Mouse (Mus musculus) CD8-positive naive resting alpha-beta T cell, adult 2 months (primary cell): ENCODE measurements around the gene Zic5.

Experiments used
- DNase-seq, 2 experiments: peaks; one replicate each; pipeline ENCODE4 v3.0.0; 2022; ENCODE audit warnings: low read depth in 2 of 2, low spot score in 2 of 2

The Zic5 gene

DNA sequence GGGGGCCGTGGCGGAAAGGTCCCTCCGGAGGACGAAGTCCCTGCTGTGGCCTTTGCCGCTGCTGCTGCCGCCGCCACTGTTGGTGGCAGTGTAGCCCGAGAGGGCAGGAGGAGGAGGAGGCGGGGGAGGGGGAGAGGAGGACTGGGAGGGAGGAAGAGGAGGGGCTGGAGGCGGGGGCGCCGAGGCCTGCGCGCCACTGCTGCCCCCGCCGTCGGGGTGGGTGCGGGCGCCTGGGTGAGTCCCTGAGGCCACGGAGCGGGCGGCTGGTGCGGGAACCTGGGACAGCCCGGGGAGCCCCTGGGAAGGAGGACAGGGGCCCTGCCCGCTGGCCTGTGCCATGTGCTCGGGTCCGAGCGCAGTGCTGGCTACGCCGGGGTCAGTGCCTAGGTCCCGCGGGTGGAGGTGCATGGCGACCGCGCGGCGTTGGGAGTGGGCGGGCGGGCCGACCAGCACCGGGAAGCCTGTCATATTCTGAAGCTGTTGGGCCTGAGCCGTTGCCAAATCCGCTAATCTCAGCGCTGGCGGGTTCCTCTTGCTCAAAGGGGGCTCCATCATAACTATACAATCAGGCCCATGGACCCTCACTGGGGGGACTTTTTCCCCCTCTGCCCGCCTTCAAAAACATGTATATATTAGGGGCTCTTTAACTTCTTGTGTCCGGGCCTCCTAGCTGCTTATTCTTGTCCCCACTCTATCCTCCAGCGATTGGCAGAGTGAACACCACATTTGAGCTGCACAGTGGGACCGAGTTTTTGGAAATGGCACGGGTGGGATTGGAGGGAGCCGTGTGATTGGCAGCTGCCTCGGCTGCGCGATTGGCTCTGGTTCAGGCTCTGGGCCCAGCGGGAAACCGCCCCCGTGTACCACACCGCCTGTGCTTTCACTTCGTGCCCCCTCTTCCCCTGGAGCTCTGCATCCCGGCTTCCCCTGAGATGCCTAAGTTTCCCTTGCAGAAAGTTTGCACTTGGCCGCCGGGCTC, at the start of gene Zic5:
Gene Zic5 (minus strand): TSS at position 915 of the 979 bp plus-strand sequence.
- DNase-seq = no peak

DNA sequence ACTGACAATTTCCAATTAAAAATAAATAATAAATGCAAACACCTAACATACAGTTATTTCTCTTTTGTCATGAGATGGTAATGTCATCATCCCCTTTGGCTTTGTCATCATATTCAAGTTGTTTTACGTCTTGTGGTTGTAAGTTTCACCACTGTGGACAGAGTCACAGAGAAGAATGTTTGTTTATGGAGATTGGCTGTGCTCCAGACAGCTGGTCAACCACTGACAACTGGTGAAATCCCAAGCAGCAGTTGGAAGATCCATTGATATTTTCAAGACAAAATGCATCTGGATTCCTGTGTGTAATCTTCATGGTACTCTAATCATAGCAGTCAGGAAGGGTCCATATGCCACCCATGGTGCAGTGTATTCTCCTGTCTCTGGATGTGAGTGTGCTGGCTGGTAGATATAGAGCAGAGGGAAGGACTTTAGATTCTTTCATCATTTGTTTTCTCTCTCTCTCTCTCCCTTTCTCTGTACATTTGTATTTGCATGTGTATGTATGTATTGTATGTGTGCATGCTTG, 48.1 kb upstream of the Zic5 start:
- DNase-seq = no peak

DNA sequence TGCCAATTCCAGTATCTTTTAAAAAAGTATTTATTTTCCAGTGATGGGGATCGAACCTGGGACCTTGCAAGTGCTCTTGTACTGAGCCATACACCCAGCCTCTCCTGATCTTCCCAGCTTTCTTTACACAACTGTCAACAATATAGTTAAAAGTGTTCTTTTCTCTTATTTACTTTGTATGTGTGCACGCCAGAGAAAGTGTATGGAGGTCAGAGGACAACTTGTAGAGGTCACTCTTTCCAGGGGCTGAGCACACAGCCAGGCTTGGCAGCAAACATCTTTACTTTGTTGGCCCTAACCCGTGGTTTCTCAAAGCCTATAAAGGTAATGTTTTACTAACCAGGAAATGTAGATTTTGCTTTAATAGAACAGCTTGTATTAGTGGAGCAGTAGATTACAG, 46.0 kb upstream of the Zic5 start:
- no peak for DNase-seq

DNA sequence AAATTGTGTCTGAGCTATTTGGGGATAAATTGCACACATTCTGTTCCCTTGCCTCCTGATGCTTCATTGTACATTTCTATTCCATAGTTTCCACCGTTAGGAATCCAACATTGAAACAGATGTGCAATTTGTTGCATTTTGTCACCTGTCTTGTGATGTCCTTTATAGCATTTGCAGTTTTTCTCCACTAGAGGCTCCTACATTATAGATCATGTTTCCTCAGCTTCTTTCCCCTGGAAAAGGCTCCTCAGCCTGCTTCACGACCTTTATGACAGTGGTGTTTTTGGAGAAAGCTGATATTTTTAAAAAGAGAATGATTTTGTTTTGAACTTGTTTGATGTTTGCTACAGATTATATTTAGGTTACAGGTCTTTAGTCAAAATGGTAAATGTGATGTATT, 43.6 kb upstream of the Zic5 start:
- DNase-seq = no peak

DNA sequence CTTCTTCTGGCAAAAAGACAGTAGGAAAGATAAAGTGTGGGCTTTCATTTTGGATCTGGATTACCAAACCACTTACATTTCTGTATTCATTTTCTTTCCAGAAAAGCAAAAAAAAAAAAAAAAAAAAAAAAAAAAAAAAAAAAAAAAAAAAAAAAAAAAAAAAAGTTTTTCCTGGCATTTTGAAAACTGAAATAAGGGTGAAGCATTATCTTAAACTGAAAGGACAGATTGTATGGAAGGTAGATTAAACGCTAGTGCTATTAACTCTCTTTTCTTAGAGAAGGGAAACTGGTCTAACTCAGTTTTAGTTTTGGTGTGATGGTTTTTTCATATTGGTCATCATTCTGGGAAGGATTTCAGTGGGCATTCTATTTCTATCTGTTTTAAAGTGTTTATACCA, 26.5 kb upstream of the Zic5 start:
- no peak for DNase-seq

DNA sequence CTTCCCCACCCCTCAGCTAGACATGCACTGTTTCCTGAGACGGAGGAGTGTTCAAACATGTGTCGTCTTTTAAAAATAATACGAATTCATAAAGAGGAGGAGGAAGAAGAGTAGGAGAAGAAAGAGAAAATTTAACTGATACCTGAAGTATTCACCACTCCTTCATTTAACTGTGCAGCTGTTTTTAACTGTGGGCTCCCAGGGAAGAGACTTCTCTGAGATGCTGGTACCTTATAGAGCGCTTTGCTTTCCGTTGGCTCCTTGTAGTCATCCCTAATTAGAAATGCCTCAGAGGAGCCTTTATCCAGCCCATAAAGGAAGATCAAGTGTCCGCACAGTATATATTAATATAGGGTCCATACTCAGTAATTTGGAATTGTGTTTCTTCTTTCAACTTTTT, 26.0 kb upstream of the Zic5 start:
- no peak for DNase-seq

DNA sequence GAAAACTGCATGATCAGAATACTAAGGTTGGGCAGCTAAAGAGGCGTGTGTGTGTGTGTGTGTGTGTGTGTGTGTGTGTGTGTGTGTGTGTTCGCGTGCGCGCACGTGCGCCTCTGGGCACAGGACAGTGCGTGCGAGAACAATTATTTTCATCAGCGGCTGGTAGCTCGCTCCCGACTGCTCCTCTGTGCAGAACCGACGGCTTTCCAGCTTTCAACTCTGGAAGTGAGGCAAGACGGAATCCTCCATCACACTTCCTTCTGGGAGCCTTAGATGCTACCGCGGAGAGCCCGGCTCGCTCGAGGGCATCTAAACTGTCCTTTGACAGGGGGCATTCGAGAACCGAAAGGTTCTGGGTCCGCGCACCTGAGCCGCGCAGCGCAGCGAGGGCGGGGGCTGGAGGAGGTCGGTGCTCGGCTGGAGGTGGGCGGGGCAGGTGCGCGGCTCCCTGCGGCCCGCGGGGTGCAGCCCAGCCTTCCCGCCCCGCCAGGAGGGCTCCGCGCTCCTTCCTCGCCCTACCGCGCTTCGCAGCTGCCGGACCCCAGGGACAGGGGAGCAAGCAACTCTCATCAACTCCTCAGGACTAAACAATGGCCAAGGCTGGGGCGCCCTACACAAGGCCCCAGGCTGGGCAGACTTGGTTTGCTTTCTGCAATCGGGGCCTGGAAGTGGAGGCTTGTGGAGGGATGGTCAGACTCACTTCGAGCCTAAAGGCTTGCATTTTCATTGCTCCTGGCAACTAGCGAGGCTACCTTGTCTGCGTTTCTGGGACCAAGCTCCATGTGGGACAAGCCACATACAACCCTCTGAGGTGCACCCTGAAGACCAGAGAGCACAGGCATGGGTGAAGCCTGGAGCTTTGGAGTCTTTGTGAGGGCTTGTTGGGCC, 25.2 kb upstream of the Zic5 start, which contains the start of gene Gm10837:
Gene Gm10837 (plus strand): TSS at position 146 of the 888 bp plus-strand sequence.
- DNase-seq = no peak

DNA sequence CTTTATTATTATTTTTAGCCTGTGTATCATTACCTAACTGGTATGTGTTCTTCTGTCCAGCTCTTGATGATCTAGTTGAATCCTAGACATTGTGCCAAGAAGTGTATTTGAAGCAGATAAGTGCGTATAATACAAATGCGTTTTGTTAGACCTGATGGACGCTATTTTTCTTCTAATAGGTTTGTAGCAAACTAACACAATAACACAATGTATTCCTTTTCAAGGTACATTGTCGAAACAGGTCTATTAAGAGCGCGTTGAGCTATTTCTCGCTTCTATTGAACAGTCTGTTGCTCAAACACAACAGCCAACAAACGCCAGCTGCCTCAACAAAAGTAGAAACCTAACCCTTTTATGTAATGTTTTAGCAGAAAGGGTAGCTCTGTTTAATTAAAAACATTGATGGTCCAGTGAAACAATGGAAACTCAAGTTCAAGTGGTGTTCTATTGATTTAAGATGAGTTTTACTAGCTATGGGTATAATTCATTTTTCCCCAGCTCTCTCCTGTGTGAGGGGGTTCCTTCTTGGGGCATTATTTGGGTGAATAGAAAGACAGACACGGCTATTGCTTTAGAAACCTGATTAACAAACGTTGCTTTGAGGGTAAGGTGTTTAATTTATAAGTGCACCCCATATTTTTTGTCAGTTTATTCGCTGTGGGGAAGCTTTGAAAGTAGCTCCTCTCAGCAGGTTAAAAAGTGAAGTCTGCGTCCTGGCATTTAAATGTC, 24.4 kb upstream of the Zic5 start:
- no peak for DNase-seq

DNA sequence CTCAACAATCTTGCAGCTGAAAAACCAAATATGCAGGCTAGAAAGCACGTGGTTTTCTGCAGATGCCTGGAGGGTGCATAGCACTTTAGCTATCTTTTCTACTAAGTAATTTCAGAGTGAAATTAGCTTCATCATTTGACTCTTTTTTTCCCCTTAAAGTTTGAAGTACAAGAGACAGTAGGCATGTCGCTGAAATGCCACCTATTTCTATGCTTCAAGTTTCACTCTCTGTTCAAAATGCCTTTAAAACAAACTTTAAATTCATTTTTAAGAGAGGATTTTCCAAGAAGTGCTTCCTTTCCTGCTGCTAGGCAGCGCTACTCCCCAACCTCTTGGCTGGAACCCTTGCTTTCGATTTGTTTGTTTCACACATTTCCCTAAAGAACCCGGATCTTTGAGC, 23.6 kb upstream of the Zic5 start:
- no peak for DNase-seq

DNA sequence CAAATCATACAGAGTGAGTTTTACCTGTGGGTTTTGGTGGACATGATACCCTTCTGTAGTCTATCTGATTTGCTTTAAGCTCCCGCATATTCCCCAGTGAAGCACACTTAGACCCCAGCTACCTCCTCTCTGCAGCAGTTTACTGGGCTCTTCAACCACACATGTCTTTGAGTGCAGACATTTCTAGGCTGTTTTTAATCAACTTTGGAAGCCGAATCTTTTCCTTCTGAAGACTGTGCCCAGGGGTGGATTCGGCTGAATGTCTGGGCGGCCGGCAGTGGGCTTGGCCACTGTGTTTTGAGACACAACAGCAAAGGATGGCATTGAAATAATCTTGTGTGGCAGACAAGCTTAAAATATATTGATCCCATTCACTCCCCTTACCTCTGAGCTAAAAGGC, 21.9 kb upstream of the Zic5 start:
- DNase-seq = no peak

DNA sequence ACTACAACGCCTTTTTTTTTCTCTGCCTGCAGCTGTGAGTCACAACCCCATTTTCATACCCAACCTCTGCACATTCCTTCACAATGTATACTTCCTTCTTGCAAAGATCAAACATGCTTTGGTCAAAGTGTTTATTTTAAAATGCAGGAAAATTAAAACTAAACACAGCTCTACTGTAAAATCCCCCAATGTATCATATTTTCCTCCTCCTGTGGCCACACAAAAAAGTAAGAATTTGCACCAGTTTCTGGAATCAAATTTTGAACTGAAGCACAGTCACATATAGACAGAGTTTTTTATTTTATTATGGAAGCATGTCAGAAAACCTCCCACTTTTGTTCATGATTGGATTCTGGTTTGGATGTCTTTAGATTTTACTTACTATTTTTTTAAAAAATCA, 21.1 kb upstream of the Zic5 start:
- no peak for DNase-seq

DNA sequence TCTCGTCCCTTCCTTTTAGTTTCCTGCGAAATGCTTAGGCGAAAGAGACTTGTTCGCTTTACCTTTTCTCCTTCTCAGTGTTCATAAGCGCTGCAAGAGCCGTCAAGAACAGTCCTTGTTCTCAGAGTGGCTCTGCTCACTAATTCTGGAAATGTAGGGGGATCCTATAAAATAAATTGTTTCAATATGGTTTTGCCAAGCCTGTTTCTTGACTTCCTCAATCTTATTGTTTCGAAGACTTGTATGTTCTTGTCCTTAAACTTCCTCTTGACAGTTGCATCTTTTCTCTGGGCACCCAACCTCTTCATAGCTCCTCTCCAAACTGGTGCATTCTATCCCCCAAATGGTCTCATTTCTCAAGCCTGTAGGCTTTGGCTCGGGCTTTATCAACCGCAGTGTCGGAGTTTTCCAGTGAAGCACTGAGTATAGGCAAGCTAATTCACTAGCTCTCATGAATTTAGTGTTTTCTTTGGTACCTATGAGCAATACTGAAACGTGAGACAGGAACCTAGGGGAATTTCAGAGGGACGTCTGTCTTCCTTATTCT, 20.2 kb upstream of the Zic5 start:
- DNase-seq = no peak

DNA sequence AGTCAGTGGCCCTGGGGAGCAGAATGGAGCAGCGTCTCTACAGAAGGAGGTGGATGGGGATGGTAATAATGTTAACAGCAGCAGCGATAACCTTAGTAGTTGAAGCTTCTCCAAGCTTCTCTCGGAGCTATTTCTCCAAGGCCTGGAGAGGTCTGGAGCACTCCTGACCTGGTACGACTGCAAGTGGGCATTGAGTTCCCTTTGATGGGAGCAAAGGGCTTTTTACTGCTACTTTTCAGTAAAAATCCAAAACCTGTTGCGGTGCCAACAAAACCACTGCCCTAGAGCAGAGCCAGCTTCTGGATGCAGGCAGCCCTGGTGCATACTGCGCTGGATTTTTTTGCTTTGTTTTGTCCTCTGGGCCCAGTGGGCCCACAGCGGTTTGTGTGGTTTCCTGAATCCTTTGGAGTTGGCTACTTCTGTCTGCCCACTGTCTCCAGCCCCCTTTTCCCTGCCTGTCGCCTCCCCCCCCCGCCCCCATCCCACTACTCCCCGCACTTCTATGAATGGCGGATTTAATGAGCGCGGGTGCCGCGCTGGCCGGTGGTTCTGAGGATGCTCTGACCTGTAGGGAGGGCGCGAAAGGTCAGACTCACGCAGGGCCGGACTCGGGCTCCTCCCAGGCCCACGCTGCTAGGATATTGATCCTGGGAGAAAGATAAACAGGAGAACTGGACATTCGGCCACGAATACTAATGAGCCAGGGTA, 19.5 kb upstream of the Zic5 start:
- DNase-seq = no peak

DNA sequence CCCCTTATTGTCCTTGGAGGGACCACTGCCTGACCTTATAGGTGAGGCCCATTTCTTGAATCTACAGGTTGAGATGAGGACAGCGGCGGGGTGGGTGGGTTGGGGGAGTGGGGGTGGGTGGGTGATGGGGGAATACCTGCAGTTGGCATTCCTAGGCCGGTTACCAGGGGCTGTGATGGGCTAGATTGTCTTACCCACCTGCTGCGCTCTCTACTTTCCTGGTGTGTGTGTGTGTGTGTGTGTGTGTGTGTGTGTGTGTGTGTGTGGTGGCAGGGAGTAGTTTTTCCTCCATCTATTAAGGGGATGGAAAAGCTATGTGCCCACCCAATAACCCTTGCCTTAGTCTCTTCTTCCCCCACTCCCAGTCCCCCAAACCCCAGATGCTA, 19.0 kb upstream of the Zic5 start:
- DNase-seq = no peak

DNA sequence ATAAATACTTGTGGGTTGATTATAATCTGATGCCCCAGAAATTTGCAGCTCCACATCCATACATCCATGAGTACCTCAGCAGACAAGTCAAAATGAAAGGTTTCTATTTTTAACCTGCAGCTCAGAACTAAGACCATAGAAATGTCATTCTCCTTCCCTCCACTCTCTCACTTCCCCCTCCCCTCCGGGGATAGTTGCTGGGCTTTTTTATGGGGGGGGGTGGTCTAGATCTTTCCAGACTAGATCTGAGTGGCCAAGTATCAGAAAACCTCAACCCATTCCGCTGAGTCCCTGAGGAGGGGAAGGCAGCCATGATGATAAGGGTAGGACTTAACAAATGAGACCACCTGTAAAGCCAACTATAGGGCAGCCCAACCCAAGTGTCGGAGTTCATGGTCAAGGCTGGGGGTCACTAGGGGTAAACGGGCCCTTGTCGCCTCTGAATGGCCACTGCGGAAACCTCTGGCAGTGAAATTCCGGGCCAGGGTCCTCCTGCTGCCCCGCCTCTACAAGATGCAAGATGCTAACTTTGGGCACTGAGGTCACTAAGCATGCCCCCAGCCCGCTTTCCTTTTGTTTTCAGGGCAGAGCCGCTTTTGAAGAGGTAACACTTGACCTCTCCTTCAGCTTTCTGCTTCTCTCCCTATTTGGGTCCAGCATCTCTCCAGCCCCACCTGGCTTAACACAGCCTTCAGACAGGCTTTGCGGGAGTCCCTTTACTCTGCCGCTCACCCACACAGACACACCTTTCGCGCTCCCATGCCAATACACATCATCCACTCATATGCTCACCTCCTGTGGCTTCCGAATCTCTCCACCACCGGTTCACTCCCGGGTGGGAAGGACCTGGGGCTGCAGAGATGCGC, 18.3 kb upstream of the Zic5 start:
- DNase-seq = no peak

DNA sequence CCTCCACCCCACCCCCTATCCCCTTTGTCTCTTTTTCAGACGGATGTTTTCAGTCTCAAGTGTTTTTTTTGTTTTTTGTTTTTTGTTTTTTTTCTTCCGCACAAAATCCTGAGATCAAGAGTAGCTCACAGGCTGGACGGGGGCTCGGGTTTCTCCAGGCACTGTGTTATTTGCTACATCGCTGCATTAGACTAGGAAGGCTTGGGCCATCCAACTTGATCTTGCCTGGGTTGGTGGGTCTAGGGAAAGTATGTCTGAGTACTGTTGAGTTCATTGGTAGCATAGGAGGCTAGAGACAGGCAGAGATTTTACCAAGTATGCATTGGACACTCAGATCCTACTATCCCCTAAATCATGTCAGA, 17.5 kb upstream of the Zic5 start:
- DNase-seq = no peak

DNA sequence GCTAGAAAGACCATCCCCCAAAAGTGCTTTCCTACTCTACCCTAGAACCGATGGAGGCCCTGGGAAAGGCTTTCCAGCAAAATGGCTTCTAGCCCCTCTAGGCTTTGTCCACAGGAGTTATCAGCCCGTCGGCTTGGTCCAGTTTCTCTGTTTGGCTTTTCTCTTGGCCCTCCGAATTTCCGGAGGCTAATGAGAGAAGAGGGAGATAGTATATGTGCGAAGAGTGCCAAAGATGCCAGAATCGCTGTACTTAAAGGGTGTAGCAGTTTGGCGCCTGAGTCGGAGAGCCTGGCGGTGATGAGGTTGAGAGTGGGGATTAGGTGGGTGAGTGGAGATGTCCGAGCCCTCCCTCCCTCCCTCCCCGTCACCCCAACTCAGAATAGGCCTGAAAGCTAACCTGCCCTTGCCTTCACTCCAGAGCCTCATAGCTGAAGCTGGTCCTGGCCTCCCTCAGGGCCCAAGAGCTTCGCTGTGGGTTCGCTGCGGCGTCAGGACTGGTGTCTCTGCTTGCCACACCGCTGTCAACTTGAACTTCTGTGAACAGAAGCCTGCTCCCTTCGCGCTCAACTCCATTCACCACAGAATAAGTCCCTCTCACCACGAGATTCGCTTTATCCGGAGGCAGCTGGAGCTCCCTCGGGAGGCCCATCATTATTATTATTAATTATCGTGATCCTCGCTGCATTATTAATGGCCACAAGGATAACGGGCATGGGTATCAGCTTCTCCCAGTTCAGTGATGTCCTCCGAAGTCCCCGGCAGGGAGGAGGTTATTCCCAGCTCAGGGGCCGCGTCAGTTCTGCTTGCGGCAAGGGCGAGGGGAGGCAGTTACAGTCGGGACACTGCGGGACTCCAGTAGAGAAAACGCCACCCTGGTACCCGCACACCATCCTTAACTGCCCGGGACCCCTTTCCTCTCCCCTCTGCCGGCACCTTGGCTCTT, 16.9 kb upstream of the Zic5 start:
- no peak for DNase-seq

DNA sequence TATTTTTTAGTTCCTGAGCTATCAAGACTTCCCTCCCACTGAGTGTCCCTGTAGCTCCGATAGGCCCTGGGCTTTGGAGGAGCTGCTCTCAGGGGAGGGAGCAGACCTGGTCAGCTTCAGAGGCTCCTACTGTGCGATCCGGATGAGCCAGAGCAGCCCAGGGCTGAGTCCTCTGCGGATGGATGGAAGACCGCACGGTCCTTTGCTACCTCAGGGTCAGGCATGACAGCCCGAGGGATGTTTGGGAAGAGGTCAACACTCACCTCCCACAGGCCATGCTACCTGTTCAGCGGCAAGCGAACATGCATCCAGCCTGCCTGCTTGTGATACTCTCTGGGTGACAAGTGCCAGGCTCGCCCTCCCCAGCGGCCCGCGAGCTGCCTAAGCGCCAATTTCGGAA, 15.7 kb upstream of the Zic5 start:
- DNase-seq = no peak
